Mouse (Mus musculus): ENCODE measurements at regions not wholly inside any gene's neighbourhood (a gene's known extent, or its start where the extent isn't known, plus 50 kb on each side); places are given as distances from the start of the nearest gene placed in this dataset.

GRCm38 (mm10) chr16:87261527-87261926 lies 92.5 kb upstream of the N6amt1 start:
- no peak overlapping the region for H3K9ac ChIP-seq (ENCODE audit: low read depth, low read length)
- no peaks in the 10 kb centered on the region for H3K27me3 ChIP-seq (ENCODE audit: control insufficient read depth, insufficient read depth, low read length)
- whole genome bisulfite sequencing, result 65% methylated on average over 7 of the region's 7 CpGs
- no peaks in the 10 kb centered on the region for H3K4me1 ChIP-seq (ENCODE audit: control insufficient read depth, insufficient read depth, low read length)
- no peak for TF ChIP-seq CTCF (IDR thresholded peaks at IDR 0.05; ENCODE audit: low read depth, low read length)
- TF ChIP-seq POLR2A (IDR thresholded peaks at IDR 0.05; ENCODE audit: extremely low read depth, insufficient read depth, low read length), result no peak
- DNase-seq (ENCODE audit: extremely low read depth, low read depth, low spot score), result peak; percentile 61
- H3K36me3 ChIP-seq (ENCODE audit: control insufficient read depth, insufficient read depth, low read length), result no peaks in the 10 kb centered on the region
- H3K27ac ChIP-seq (replicated peaks; ENCODE audit: insufficient read depth, low read depth, low read length), result no peak overlapping the region
- H3K4me3 ChIP-seq (ENCODE audit: insufficient read depth, low read depth, low read length), result no peak overlapping the region
- H3K79me2 ChIP-seq (ENCODE audit: control insufficient read depth, insufficient read depth, low read length), result no peaks in the 10 kb centered on the region

GRCm38 (mm10) chr16:87254736-87255135 lies 99.2 kb upstream of the N6amt1 start:
- no peak overlapping the region for H3K4me3 ChIP-seq (ENCODE audit: insufficient read depth, low read depth, low read length)
- no peak overlapping the region for H3K27ac ChIP-seq (replicated peaks; ENCODE audit: insufficient read depth, low read depth, low read length)
- DNase-seq (ENCODE audit: extremely low read depth, low read depth, low spot score), result no peak
- no peaks in the 10 kb centered on the region for H3K36me3 ChIP-seq (ENCODE audit: control insufficient read depth, insufficient read depth, low read length)
- WGBS, result 97% methylated on average over 1 of the region's 1 CpGs
- TF ChIP-seq CTCF (IDR thresholded peaks at IDR 0.05; ENCODE audit: low read depth, low read length) (no peak), POLR2A (IDR thresholded peaks at IDR 0.05; ENCODE audit: extremely low read depth, insufficient read depth, low read length) (no peak)
- no peaks in the 10 kb centered on the region for H3K79me2 ChIP-seq (ENCODE audit: control insufficient read depth, insufficient read depth, low read length)
- no peaks in the 10 kb centered on the region for H3K4me1 ChIP-seq (ENCODE audit: control insufficient read depth, insufficient read depth, low read length)
- no peaks in the 10 kb centered on the region for H3K27me3 ChIP-seq (ENCODE audit: control insufficient read depth, insufficient read depth, low read length)
- no peak overlapping the region for H3K9ac ChIP-seq (ENCODE audit: low read depth, low read length)

- no peaks in the 10 kb centered on the region for H3K79me2 ChIP-seq (ENCODE audit: control insufficient read depth, insufficient read depth, low read length)
- H3K9ac ChIP-seq (ENCODE audit: low read depth, low read length), result no peak overlapping the region
- WGBS, result 83% methylated on average over 10 of the region's 10 CpGs
- no peak for TF ChIP-seq POLR2A (IDR thresholded peaks at IDR 0.05; ENCODE audit: extremely low read depth, insufficient read depth, low read length)
- TF ChIP-seq CTCF (IDR thresholded peaks at IDR 0.05; ENCODE audit: low read depth, low read length), result no peak
- H3K4me1 ChIP-seq (ENCODE audit: control insufficient read depth, insufficient read depth, low read length), result no peaks in the 10 kb centered on the region; the same call in 1 of the 2 replicates
- no peaks in the 10 kb centered on the region for H3K36me3 ChIP-seq (ENCODE audit: control insufficient read depth, insufficient read depth, low read length)
- DNase-seq (ENCODE audit: extremely low read depth, low read depth, low spot score), result no peak
- no peak overlapping the region for H3K27ac ChIP-seq (replicated peaks; ENCODE audit: insufficient read depth, low read depth, low read length)
- H3K4me3 ChIP-seq (ENCODE audit: insufficient read depth, low read depth, low read length), result no peak overlapping the region
- H3K27me3 ChIP-seq (ENCODE audit: control insufficient read depth, insufficient read depth, low read length), result no peaks in the 10 kb centered on the region
Measured at GRCm38 (mm10) chr16:87250531-87250930, 103.5 kb upstream of the N6amt1 start.

- no peaks in the 10 kb centered on the region for H3K79me2 ChIP-seq (ENCODE audit: control insufficient read depth, insufficient read depth, low read length)
- no peak for TF ChIP-seq POLR2A (IDR thresholded peaks at IDR 0.05; ENCODE audit: extremely low read depth, insufficient read depth, low read length)
- TF ChIP-seq CTCF (IDR thresholded peaks at IDR 0.05; ENCODE audit: low read depth, low read length), result peak; percentile 48; the same call in 1 of the 2 replicates
- peaks cover 2% of the 10 kb centered on the region; the same call in 1 of the 2 replicates for H3K4me1 ChIP-seq (ENCODE audit: control insufficient read depth, insufficient read depth, low read length)
- H3K9ac ChIP-seq (ENCODE audit: low read depth, low read length), result no peak overlapping the region
- no peaks in the 10 kb centered on the region for H3K27me3 ChIP-seq (ENCODE audit: control insufficient read depth, insufficient read depth, low read length)
- H3K27ac ChIP-seq (replicated peaks; ENCODE audit: insufficient read depth, low read depth, low read length), result no peak overlapping the region
- 27% methylated on average over 7 of the region's 7 CpGs for WGBS
- no peak overlapping the region for H3K4me3 ChIP-seq (ENCODE audit: insufficient read depth, low read depth, low read length)
- no peaks in the 10 kb centered on the region for H3K36me3 ChIP-seq (ENCODE audit: control insufficient read depth, insufficient read depth, low read length)
- DNase-seq (ENCODE audit: extremely low read depth, low read depth, low spot score), result peak; percentile 29
Measured at GRCm38 (mm10) chr16:87249903-87250302, 104.1 kb upstream of the N6amt1 start.

GRCm38 (mm10) chr16:87248501-87249030 lies 105.4 kb upstream of the N6amt1 start:
- no peak for TF ChIP-seq POLR2A (IDR thresholded peaks at IDR 0.05; ENCODE audit: extremely low read depth, insufficient read depth, low read length)
- TF ChIP-seq CTCF (IDR thresholded peaks at IDR 0.05; ENCODE audit: low read depth, low read length), result no peak
- WGBS, result 45% methylated on average over 6 of the region's 6 CpGs
- H3K4me1 ChIP-seq (ENCODE audit: control insufficient read depth, insufficient read depth, low read length), result peaks cover 2% of the 10 kb centered on the region; the same call in 1 of the 2 replicates
- DNase-seq (ENCODE audit: extremely low read depth, low read depth, low spot score), result peak; percentile 39
- no peaks in the 10 kb centered on the region for H3K27me3 ChIP-seq (ENCODE audit: control insufficient read depth, insufficient read depth, low read length)
- no peaks in the 10 kb centered on the region for H3K79me2 ChIP-seq (ENCODE audit: control insufficient read depth, insufficient read depth, low read length)
- no peak overlapping the region for H3K4me3 ChIP-seq (ENCODE audit: insufficient read depth, low read depth, low read length)
- no peak overlapping the region for H3K27ac ChIP-seq (replicated peaks; ENCODE audit: insufficient read depth, low read depth, low read length)
- no peaks in the 10 kb centered on the region for H3K36me3 ChIP-seq (ENCODE audit: control insufficient read depth, insufficient read depth, low read length)
- no peak overlapping the region for H3K9ac ChIP-seq (ENCODE audit: low read depth, low read length)

All from liver, adult 2 months (tissue).